Mouse (Mus musculus): Measurements from ENCODE around the gene Sfxn5. TPM values are rescaled to one million over a fixed set of nuclear protein-coding genes. Genes with fewer than 3 reads are reported as not detected.

The Sfxn5 gene
- polyA plus RNA-seq, 1 experiment = 2.0 TPM

DNA sequence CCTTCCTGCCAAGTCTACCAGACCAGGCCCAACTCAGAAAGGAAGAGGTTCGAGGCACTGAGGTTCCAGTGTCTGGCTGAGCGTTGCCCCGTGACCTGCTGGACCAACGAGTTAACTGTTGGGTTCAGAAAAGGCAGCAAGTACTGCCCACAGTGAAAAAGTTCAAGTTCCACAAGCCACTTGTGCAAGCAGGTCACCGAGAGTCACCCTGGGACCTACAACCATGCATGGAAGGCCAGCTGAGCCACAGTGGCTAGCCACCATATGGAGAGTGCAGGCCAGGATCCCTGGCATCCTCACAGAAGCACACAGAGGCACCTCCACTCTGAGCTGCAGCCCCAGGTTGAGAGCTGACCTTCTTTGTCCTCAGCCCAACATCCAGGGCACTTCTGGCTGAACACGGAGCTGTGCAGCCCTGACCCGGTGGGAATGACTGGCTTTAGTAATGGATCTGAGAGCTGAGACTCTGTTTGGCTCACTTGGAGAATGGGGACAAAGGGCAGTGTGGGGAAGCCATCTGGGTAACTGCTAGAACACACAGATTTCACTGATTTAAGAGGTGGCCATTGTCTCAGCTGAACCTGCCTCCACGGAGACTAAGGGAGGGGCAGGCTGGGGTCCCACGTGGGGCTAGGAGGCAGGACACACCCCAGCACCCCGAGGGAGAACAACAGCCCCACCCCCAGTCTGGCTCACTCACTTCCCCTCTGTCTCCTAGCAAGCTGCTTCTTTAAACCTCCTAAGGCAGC, 39.8 kb downstream of the Sfxn5 start:
- H3K36me3 ChIP-seq (ENCODE audit: control insufficient read depth, insufficient read depth) = no peaks in the 10 kb centered on the region
- TF ChIP-seq REST (IDR thresholded peaks at IDR 0.05; ENCODE audit: insufficient read depth, insufficient read length) (no peak), POLR2A (IDR thresholded peaks at IDR 0.05; ENCODE audit: insufficient read length, low read depth) (no peak), MYOG (IDR thresholded peaks at IDR 0.05; ENCODE audit: control insufficient read depth in 1 of 3, insufficient read depth in 1 of 3, insufficient read length in 2 of 3, low read depth in 2 of 3) (no peak), TCF12 (IDR thresholded peaks at IDR 0.05; ENCODE audit: insufficient read depth, poor library complexity, severe bottlenecking) (no peak), MYOD1 (IDR thresholded peaks at IDR 0.05; ENCODE audit: control insufficient read depth in 1 of 3, insufficient read length in 2 of 3, low read depth in 2 of 3) (no peak), MAX (IDR thresholded peaks at IDR 0.05; ENCODE audit: low read depth) (no peak), E2F4 (IDR thresholded peaks at IDR 0.05; ENCODE audit: insufficient read depth) (no peak), USF1 (IDR thresholded peaks at IDR 0.05; ENCODE audit: low read depth) (no peak), CEBPB (IDR thresholded peaks at IDR 0.05; ENCODE audit: insufficient read depth, poor library complexity, severe bottlenecking) (no peak), POLR2AphosphoS2 (IDR thresholded peaks at IDR 0.05; ENCODE audit: insufficient read length, low read depth) (no peak), SRF (IDR thresholded peaks at IDR 0.05; ENCODE audit: control insufficient read depth, insufficient read length, low read depth) (no peak), TCF3 (IDR thresholded peaks at IDR 0.05; ENCODE audit: insufficient read length, low read depth) (no peak)
- no peaks in the 10 kb centered on the region for H3K79me2 ChIP-seq (ENCODE audit: control insufficient read depth, insufficient read depth)
- no peak overlapping the region for H3K4me2 ChIP-seq (ENCODE audit: low read depth)
- H3ac ChIP-seq (ENCODE audit: control insufficient read depth, insufficient read length) = no peak overlapping the region
- no peak overlapping the region for H3K4me3 ChIP-seq
- H3K27me3 ChIP-seq (ENCODE audit: control insufficient read depth, insufficient read depth, insufficient read length) = no peaks in the 10 kb centered on the region

DNA sequence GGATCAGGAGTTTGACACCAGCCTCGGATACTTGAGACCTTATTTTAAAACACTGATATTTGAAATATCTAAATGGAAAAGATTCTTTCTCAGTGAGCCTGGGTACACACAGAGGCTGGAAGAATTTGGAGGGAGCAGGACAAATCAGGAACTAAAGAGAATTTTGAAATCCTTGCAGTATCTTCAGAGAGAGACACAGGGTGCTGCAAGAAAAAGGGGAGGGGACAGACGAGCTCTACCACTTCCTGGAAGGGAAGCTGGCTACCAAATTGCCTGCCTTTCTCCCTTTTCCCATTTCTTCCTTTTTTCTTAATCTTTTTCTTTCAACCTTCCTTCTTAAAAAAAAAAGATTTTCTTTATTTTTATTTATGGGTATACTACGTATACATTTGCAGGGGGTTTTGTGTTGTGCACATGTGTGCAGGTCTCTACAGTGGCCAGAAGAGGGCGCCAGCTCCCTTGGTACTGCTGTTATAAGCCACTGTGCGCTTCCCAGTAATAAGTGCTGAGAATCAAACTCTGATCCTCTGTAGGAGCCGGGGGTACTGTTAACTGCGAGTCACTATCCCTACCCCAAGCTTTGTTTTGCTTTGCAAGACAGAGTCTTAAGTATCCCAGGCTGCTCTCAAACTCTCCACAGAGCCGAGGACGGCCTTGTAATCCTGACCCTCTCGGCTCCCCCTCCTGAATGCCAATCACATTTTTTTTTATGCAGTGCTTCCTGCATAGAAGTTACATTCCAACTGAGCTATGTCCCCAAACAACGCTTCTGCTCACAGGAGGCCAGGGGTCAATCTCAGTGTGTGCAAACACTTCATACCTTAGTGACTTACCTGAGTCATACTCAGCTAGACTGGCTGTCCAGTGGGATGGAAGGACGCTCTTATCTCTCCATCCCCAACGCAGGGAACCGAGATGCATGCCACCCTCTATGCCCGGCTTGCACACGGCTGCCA, 42.1 kb downstream of the Sfxn5 start:
- no peak overlapping the region for H3ac ChIP-seq (ENCODE audit: control insufficient read depth, insufficient read length)
- TF ChIP-seq MAX (IDR thresholded peaks at IDR 0.05; ENCODE audit: low read depth) (no peak), TCF3 (IDR thresholded peaks at IDR 0.05; ENCODE audit: insufficient read length, low read depth) (no peak), E2F4 (IDR thresholded peaks at IDR 0.05; ENCODE audit: insufficient read depth) (no peak), POLR2A (IDR thresholded peaks at IDR 0.05; ENCODE audit: insufficient read length, low read depth) (no peak), POLR2AphosphoS2 (IDR thresholded peaks at IDR 0.05; ENCODE audit: insufficient read length, low read depth) (no peak), CEBPB (IDR thresholded peaks at IDR 0.05; ENCODE audit: insufficient read depth, poor library complexity, severe bottlenecking) (no peak), TCF12 (IDR thresholded peaks at IDR 0.05; ENCODE audit: insufficient read depth, poor library complexity, severe bottlenecking) (no peak)
- no peaks in the 10 kb centered on the region for H3K27me3 ChIP-seq (ENCODE audit: control insufficient read depth, insufficient read depth, insufficient read length)
- no peak overlapping the region for H3K4me3 ChIP-seq
- H3K36me3 ChIP-seq (ENCODE audit: control insufficient read depth, insufficient read depth) = no peaks in the 10 kb centered on the region
- H3K79me2 ChIP-seq (ENCODE audit: control insufficient read depth, insufficient read depth) = no peaks in the 10 kb centered on the region
- H3K4me2 ChIP-seq (ENCODE audit: low read depth) = no peak overlapping the region

DNA sequence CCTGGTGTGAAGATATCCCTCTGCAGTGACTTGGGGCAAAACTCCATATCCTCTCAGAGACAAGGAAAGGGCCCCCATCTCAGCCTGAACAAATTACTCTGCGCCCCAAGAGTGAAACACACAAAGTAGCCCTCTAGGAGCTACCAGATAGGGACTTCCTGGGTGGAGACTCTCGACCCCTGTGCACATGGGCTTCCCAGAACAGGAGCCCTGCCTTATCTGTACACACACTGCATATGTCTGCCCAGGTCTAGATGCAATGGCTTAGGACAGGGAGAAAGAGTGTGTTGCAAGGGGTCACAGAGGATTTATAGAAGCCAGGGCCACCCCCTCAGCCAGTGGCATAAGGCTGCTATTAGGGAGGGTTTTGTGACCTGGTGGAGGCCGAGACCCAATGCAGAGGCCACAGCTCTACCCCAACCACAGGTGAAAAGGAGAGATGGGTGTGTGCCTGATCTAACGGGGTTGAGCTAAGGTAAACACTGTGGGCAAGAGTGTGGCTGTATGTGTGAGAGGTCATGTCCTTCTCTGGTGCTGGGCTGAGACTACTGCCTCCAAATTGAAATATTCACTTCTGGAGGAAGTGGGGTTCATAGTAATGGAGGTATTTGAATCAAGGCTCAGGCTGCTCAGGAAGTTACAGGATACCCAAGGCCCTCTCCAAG, 44.9 kb downstream of the Sfxn5 start:
- Histone ChIP-seq H3ac (ENCODE audit: control insufficient read depth, insufficient read length) (no peak overlapping the region), H3K36me3 (ENCODE audit: control insufficient read depth, insufficient read depth) (no peaks in the 10 kb centered on the region), H3K27me3 (ENCODE audit: control insufficient read depth, insufficient read depth, insufficient read length) (no peaks in the 10 kb centered on the region), H3K4me3 (no peak overlapping the region), H3K4me2 (ENCODE audit: low read depth) (no peak overlapping the region), H3K79me2 (ENCODE audit: control insufficient read depth, insufficient read depth) (no peaks in the 10 kb centered on the region)
- TF ChIP-seq SRF (IDR thresholded peaks at IDR 0.05; ENCODE audit: control insufficient read depth, insufficient read length, low read depth) = no peak
- no peak for TF ChIP-seq MAX (IDR thresholded peaks at IDR 0.05; ENCODE audit: low read depth)
- TF ChIP-seq MYOD1 (IDR thresholded peaks at IDR 0.05; ENCODE audit: control insufficient read depth in 1 of 3, insufficient read length in 2 of 3, low read depth in 2 of 3) = no peak

DNA sequence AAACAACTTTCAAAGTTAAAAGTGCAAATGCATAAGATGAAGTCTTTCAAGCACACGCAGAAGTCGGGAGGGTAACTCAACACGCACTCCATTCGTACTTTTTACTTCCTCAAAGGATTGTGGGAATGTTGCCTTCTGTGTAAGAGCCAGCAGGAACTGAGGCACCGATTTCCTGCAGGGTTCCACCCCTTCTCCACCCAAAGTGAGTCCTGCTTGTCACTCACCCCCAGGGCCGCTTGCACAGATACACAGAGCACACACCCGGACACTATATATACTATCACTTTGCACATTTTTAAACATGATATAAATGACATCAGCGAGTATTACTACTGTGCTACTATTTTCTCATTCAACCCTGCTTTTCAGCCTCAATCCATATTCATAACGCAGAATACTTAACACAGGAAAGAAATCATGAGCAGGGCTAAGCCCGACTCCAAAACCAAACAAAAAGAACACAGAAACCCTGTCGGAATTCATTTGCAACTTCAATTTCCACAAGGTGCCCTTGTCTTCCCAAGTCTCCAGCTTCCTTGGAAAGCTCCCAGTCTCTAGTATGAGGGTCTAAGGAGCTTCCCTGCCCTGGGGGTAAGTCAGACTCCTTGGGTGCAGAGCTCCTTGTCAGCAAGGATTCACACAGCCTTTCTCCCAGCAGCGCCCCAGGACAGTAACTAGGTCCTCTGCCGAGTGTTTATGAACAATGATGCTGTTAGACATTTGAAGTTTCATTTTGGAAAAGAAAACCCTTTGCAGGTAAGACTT, 46.8 kb downstream of the Sfxn5 start:
- no peaks in the 10 kb centered on the region for H3K79me2 ChIP-seq (ENCODE audit: control insufficient read depth, insufficient read depth)
- TF ChIP-seq USF1 (IDR thresholded peaks at IDR 0.05; ENCODE audit: low read depth) (no peak), TCF3 (IDR thresholded peaks at IDR 0.05; ENCODE audit: insufficient read length, low read depth) (no peak), TCF12 (IDR thresholded peaks at IDR 0.05; ENCODE audit: insufficient read depth, poor library complexity, severe bottlenecking) (no peak)
- H3K27me3 ChIP-seq (ENCODE audit: control insufficient read depth, insufficient read depth, insufficient read length) = no peaks in the 10 kb centered on the region
- no peaks in the 10 kb centered on the region for H3K36me3 ChIP-seq (ENCODE audit: control insufficient read depth, insufficient read depth)
- H3K4me3 ChIP-seq = no peak overlapping the region
- no peak overlapping the region for H3ac ChIP-seq (ENCODE audit: control insufficient read depth, insufficient read length)
- H3K4me2 ChIP-seq (ENCODE audit: low read depth) = no peak overlapping the region
